Mouse (Mus musculus): ENCODE data around the gene Nectin4. TPM values are rescaled to one million over a fixed set of nuclear protein-coding genes. Genes with fewer than 3 reads are reported as not detected.

Gene Nectin4
- polyA plus RNA-seq, 1 experiment from 2014 or later: 0.94 TPM

GRCm38 (mm10) chr1:171343922-171344677 lies 25.8 kb upstream of the Nectin4 start:
- WGBS: 87% methylated on average over 9 of the region's 9 CpGs
- H3K27ac ChIP-seq: no peak overlapping the region
- H3K27me3 ChIP-seq (ENCODE audit: poor library complexity, severe bottlenecking): no peaks in the 10 kb centered on the region
- H3K4me1 ChIP-seq: peaks cover 32% of the 10 kb centered on the region
- peaks cover 7% of the 10 kb centered on the region for H3K9me3 ChIP-seq
- peak overlapping the region; percentile 71 for H3K4me3 ChIP-seq
- H3K36me3 ChIP-seq (replicated peaks): peaks cover 56% of the 10 kb centered on the region
- DNase-seq (ENCODE audit: extremely low spot score, low spot score): no peak

DNA sequence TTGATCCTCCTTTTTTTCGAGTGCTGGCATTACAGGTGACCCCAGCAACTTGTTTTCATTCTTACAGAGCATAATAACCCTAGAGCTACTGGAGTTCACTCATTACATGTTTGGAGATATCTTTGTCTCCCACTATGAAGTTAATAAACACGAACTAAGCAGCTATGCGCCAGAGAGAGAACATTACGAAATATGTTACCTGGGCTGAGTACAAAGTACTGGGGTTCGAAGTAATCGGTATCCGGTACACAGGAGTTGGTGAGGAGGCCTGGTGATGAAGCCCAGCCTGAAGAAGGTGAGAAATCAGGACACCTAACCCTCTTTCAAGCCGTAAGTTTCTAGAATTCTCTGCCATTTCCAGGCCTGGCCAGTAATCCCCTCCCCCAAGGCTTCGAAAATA lies 25.2 kb upstream of the Nectin4 start:
- Histone ChIP-seq H3K27me3 (ENCODE audit: poor library complexity, severe bottlenecking) (no peaks in the 10 kb centered on the region), H3K4me3 (peak overlapping the region; percentile 71), H3K27ac (peak overlapping the region; percentile 87), H3K9me3 (peaks cover 7% of the 10 kb centered on the region), H3K36me3 (replicated peaks) (peaks cover 53% of the 10 kb centered on the region), H3K4me1 (peaks cover 32% of the 10 kb centered on the region)
- WGBS: 81% methylated on average over 9 of the region's 9 CpGs
- no peak for DNase-seq (ENCODE audit: extremely low spot score, low spot score)

- no peaks in the 10 kb centered on the region for H3K27me3 ChIP-seq (ENCODE audit: poor library complexity, severe bottlenecking)
- 2% methylated on average over 53 of the region's 53 CpGs for WGBS
- peaks cover 32% of the 10 kb centered on the region for H3K4me1 ChIP-seq
- DNase-seq (ENCODE audit: extremely low spot score, low spot score): peak; percentile 96
- H3K9me3 ChIP-seq: peaks cover 7% of the 10 kb centered on the region
- H3K27ac ChIP-seq: peak within 1 kb of the TSS; percentile 87
- peak within 1 kb of the TSS; percentile 71 for H3K4me3 ChIP-seq
- peaks cover 46% of the 10 kb centered on the region for H3K36me3 ChIP-seq (replicated peaks)
Measured at GRCm38 (mm10) chr1:171345225-171346094, 24.4 kb upstream of the Nectin4 start, which contains the start of the genes Nit1 and Pfdn2. Gene Nit1, minus strand, starts transcription at chr1:171345646. Gene Pfdn2, plus strand, starts transcription at chr1:171345670.

DNA sequence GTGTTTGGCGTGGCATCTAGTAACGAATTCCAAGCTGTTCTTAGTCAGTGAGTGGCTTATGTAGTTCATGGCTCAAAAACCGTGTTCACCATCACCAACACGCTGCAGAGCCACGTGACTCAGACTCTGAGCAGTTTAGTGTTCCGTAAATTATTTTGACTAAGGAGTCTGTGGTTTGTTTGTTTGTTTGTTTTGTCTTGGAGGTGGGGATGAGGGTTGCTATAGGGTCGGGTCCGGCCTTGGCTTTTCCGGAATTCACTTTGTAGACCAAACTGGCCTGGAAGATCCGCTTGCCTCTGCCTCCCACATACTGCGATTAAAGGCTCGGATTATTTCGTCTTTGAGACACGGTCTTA lies 23.8 kb upstream of the Nectin4 start:
- H3K27ac ChIP-seq: peak overlapping the region; percentile 87
- 2% methylated on average over 14 of the region's 14 CpGs for WGBS
- DNase-seq (ENCODE audit: extremely low spot score, low spot score): no peak

GRCm38 (mm10) chr1:171348665-171349064 lies 21.2 kb upstream of the Nectin4 start:
- DNase-seq (ENCODE audit: extremely low spot score, low spot score): no peak
- 94% methylated on average over 3 of the region's 3 CpGs for WGBS
- no peaks in the 10 kb centered on the region for H3K27me3 ChIP-seq (ENCODE audit: poor library complexity, severe bottlenecking)
- H3K27ac ChIP-seq: no peak overlapping the region
- peaks cover 7% of the 10 kb centered on the region for H3K9me3 ChIP-seq
- H3K36me3 ChIP-seq (replicated peaks): peaks cover 14% of the 10 kb centered on the region
- no peak overlapping the region for H3K4me3 ChIP-seq
- H3K4me1 ChIP-seq: peaks cover 32% of the 10 kb centered on the region

More for the DNA sequence above, 23.8 kb upstream of the Nectin4 start:
- Histone ChIP-seq H3K4me3 (peak overlapping the region; percentile 71), H3K9me3 (peaks cover 7% of the 10 kb centered on the region), H3K4me1 (peaks cover 32% of the 10 kb centered on the region), H3K27me3 (ENCODE audit: poor library complexity, severe bottlenecking) (no peaks in the 10 kb centered on the region), H3K36me3 (replicated peaks) (peaks cover 40% of the 10 kb centered on the region)

- no peak overlapping the region for H3K27ac ChIP-seq
- peaks cover 29% of the 10 kb centered on the region for H3K4me1 ChIP-seq
- no peak overlapping the region for H3K4me3 ChIP-seq
- peaks cover 7% of the 10 kb centered on the region for H3K9me3 ChIP-seq
- H3K36me3 ChIP-seq (replicated peaks): peaks cover 12% of the 10 kb centered on the region
- no peaks in the 10 kb centered on the region for H3K27me3 ChIP-seq (ENCODE audit: poor library complexity, severe bottlenecking)
- 94% methylated on average over 2 of the region's 2 CpGs for WGBS
- no peak for DNase-seq (ENCODE audit: extremely low spot score, low spot score)
Measured at GRCm38 (mm10) chr1:171349210-171349609, 20.7 kb upstream of the Nectin4 start.

GRCm38 (mm10) chr1:171355812-171356340 lies 14.0 kb upstream of the Nectin4 start:
- 77% methylated on average over 5 of the region's 5 CpGs for WGBS
- peak; percentile 32 for DNase-seq (ENCODE audit: extremely low spot score, low spot score)
- H3K27ac ChIP-seq: no peak overlapping the region

GRCm38 (mm10) chr1:171356814-171357213 lies 13.1 kb upstream of the Nectin4 start:
- no peaks in the 10 kb centered on the region for H3K27me3 ChIP-seq (ENCODE audit: poor library complexity, severe bottlenecking)
- DNase-seq (ENCODE audit: extremely low spot score, low spot score): no peak
- 95% methylated on average over 2 of the region's 2 CpGs for WGBS
- no peak overlapping the region for H3K27ac ChIP-seq
- H3K4me3 ChIP-seq: no peak overlapping the region
- H3K9me3 ChIP-seq: peaks cover 7% of the 10 kb centered on the region; the same call in 1 of the 2 replicates
- peaks cover 45% of the 10 kb centered on the region for H3K36me3 ChIP-seq (replicated peaks)
- H3K4me1 ChIP-seq: peaks cover 19% of the 10 kb centered on the region

More at GRCm38 (mm10) chr1:171355812-171356340, 14.0 kb upstream of the Nectin4 start:
- Histone ChIP-seq H3K9me3 (peaks cover 7% of the 10 kb centered on the region; the same call in 1 of the 2 replicates), H3K36me3 (replicated peaks) (peaks cover 45% of the 10 kb centered on the region), H3K4me1 (peaks cover 12% of the 10 kb centered on the region), H3K4me3 (no peak overlapping the region), H3K27me3 (ENCODE audit: poor library complexity, severe bottlenecking) (no peaks in the 10 kb centered on the region)

DNA sequence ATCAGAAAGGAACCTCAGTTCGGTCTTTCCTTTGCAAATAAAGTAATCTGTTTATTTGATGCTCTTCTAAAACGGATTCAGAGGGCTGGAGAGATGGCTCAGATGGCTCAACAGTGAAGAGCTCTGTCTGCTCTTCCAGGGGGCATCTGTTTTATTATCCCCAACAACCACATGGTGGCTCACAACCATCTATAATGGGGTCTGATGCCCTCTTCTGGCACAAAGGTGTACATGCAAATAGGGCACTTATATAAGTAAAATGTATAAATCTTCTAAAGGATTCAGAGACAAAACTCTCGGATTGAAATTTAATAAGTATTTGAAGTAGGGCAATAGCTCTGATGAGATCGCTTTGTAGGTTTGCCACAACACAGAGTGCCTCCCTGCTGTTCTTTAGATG lies 11.5 kb upstream of the Nectin4 start:
- Histone ChIP-seq H3K4me3 (no peak overlapping the region), H3K9me3 (peaks cover 7% of the 10 kb centered on the region; the same call in 1 of the 2 replicates), H3K36me3 (replicated peaks) (peaks cover 45% of the 10 kb centered on the region), H3K4me1 (peaks cover 21% of the 10 kb centered on the region), H3K27ac (no peak overlapping the region), H3K27me3 (ENCODE audit: poor library complexity, severe bottlenecking) (no peaks in the 10 kb centered on the region)
- WGBS: 84% methylated on average over 4 of the region's 4 CpGs
- no peak for DNase-seq (ENCODE audit: extremely low spot score, low spot score)

DNA sequence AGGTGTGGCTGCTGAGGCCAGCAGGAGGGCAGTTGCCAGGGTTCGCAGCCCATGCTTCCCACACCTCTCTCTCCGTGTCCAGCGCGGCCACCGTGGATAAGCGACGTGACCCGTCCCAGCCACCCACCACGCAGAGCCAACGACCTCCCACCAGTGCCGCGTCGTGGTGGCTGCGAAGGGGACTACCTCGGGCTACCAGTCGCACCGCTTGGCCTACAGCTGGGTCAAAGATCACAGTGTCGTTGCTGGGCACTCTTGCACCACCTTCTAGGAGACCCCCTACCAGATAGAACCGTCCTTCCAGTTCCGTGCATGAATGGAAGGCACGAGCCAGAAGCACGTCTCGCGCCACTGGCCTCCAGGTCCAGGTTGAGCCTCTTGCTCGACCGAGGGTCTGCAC lies 9.6 kb upstream of the Nectin4 start:
- Histone ChIP-seq H3K9me3 (peaks cover 7% of the 10 kb centered on the region; the same call in 1 of the 2 replicates), H3K27me3 (ENCODE audit: poor library complexity, severe bottlenecking) (no peaks in the 10 kb centered on the region), H3K4me3 (peak overlapping the region; percentile 55), H3K27ac (peak overlapping the region; percentile 82), H3K36me3 (replicated peaks) (peaks cover 40% of the 10 kb centered on the region), H3K4me1 (peaks cover 21% of the 10 kb centered on the region)
- peak; percentile 46 for DNase-seq (ENCODE audit: extremely low spot score, low spot score)
- WGBS: 3% methylated on average over 26 of the region's 26 CpGs

DNA sequence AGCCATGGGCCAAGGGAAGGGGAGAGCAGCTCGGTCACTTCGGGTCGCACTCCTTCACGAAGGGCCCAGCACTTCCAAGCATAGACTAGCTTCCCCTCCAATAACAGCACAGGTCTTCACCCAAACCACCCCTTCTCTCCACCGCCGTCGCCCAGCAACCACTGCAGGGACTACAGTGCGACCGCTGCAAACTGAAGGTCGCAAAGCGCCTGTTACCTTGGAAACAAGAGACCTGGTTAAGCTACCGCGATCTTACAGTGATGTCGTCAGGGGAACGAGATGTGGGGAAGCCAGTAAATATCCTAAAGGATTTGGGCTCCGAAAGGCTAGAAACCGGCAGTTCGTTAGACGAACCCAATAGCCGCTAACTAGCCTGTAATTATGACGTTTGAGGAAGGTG lies 9.2 kb upstream of the Nectin4 start, which contains the start of gene Klhdc9:
Gene Klhdc9, minus strand, starts transcription at position 143 of the 400 bp plus-strand sequence.
- Histone ChIP-seq H3K4me1 (peaks cover 21% of the 10 kb centered on the region), H3K36me3 (replicated peaks) (peaks cover 40% of the 10 kb centered on the region), H3K27me3 (ENCODE audit: poor library complexity, severe bottlenecking) (no peaks in the 10 kb centered on the region), H3K27ac (peak within 1 kb of the TSS; percentile 82), H3K4me3 (peak within 1 kb of the TSS; percentile 55), H3K9me3 (peaks cover 7% of the 10 kb centered on the region; the same call in 1 of the 2 replicates)
- DNase-seq (ENCODE audit: extremely low spot score, low spot score): peak; percentile 96
- WGBS: under 1% methylated on average over 21 of the region's 21 CpGs
